Mouse (Mus musculus) intestine, postnatal 0 days (tissue): ENCODE results near the gene Phf11b. TPM values are rescaled to one million over a fixed set of nuclear protein-coding genes. Genes with fewer than 3 reads are reported as not detected.
"Not testable (repeated sequence)": the region's sequence is repeated elsewhere in the genome, so short reads cannot be mapped to it uniquely, and the experiment has no call there.

Source experiments
- ATAC-seq: fragments of 200-750 bp; cut with Nextera tagmentation; 2 replicates; pipeline ENCODE4 v1.8.0; 2017; ENCODE audit warnings: mild to moderate bottlenecking, moderate TSS enrichment, moderate library complexity
- H3K27ac ChIP-seq: fragments of 300-500 bp; sonication (generic); 2 replicates; pipeline ENCODE4 v1.5.1; 2014; ENCODE audit warnings: mild to moderate bottlenecking, low read depth, low read length, moderate library complexity
- H3K27me3 ChIP-seq: fragments of 300-500 bp; sonication (generic); replicated peaks from 2 replicates; pipeline ENCODE4 v1.6.1; 2014; ENCODE audit warnings: low read length, mixed read lengths; ENCODE audit not compliant: control insufficient read depth, insufficient read depth
- H3K36me3 ChIP-seq: fragments of 300-500 bp; sonication (generic); 2 replicates; pipeline ENCODE4 v1.6.1; 2014; ENCODE audit warnings: mild to moderate bottlenecking, moderate library complexity; ENCODE audit not compliant: control insufficient read depth, insufficient read depth
- H3K4me1 ChIP-seq: fragments of 300-500 bp; sonication (generic); replicated peaks from 2 replicates; pipeline ENCODE4 v1.6.1; 2014; ENCODE audit warnings: antibody characterized with exemption, low read length, mixed read lengths; ENCODE audit not compliant: control insufficient read depth, insufficient read depth
- H3K4me2 ChIP-seq: fragments of 300-500 bp; sonication (generic); replicated peaks from 2 replicates; pipeline ENCODE4 v1.6.1; 2014; ENCODE audit warnings: low read depth, mild to moderate bottlenecking, moderate library complexity
- H3K4me3 ChIP-seq: fragments of 300-500 bp; sonication (generic); 2 replicates; pipeline ENCODE4 v1.5.1; 2014; ENCODE audit warnings: low read depth, low read length
- H3K9ac ChIP-seq: fragments of 300-500 bp; sonication (generic); 2 replicates; pipeline ENCODE4 v1.6.1; 2014; ENCODE audit warnings: mild to moderate bottlenecking, low read depth, low read length
- H3K9me3 ChIP-seq: fragments of 300-500 bp; sonication (generic); 2 replicates; pipeline ENCODE4 v1.6.1; 2016; ENCODE audit warnings: mixed run types; ENCODE audit not compliant: control insufficient read depth
- CTCF ChIP-seq: sonication (generic); IDR thresholded peaks from 2 replicates; pipeline ENCODE4 v1.5.1; 2016; ENCODE audit warnings: low read depth, mild to moderate bottlenecking, control low read depth, antibody characterized with exemption, moderate library complexity
- WGBS: fragments of 180-500 bp; shearing (Covaris S2); extraction: QIAGEN DNeasy Blood & Tissue Kit; methylation state at CpG from one replicate; pipeline ENCODE4 v1.1.7; 2014; 5-methylcytosine and 5-hydroxymethylcytosine counted together
- polyA plus RNA-seq: library from polyadenylated mRNA; unstranded; fragments of >200 nt; fragmentation: Nextera tagmentation; extraction: Ambion mirVana; gene quantifications from 2 replicates; pipeline ENCODE4 v1.2.1, GENCODE M21; 2015

Gene Phf11b
- polyA plus RNA-seq, result 0.97 and 1.0 TPM in 2 replicates

DNA sequence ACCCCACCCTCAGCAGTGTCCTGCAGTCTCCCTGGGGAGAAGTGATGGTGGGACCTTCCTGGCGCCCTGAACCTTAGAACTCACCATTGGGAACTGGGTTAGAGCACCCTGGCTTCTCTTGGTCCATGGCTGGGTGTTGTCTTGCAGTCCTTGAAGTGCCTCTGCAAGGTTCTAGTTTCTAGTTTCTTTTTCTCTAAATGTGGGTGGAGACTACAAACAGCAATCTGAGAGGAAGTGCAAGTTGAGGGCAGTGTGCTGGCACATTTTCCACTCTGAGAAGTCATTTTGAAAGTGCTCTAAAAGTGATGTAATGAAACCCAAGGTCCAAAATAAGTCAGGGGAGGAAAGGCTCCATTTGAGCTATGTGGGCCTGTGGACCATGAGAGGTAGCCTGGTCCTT lies at the start of gene Phf11b:
TSS of gene Phf11b (minus strand) at position 163 of the 400 bp plus-strand sequence.
- not testable (repeated sequence) for H3K4me1 ChIP-seq, H3K4me3 ChIP-seq, ATAC-seq, H3K36me3 ChIP-seq, H3K4me2 ChIP-seq, H3K27ac ChIP-seq, H3K9ac ChIP-seq, H3K27me3 ChIP-seq, H3K9me3 ChIP-seq
- 75% methylated on average over 1 of the region's 1 CpGs for WGBS

DNA sequence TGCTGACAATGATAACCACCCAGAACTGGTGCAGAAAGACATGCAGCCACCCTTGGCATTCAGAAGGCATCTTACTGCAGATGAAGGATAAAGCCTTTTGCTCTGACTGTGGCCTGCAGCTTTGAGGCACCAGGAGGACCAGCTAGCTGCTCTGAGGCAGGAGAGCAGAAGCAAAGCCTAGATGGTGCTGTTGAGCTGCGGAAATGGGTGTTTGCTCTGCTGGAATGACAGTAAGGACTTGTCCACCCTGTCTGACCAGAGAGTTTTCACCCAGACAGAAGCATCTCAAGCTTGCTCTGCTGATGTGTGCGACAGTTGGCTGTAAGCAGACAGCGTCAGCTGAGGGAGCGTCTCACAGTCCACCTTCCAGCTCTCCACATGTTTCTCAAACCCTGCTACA lies 49.0 kb upstream of the Phf11b start:
- not testable (repeated sequence) for H3K4me2 ChIP-seq, H3K27me3 ChIP-seq, H3K4me3 ChIP-seq, H3K27ac ChIP-seq, H3K36me3 ChIP-seq, ATAC-seq, H3K9me3 ChIP-seq, H3K9ac ChIP-seq, H3K4me1 ChIP-seq
- peak; percentile 57 for TF ChIP-seq CTCF
- 44% methylated on average over 4 of the region's 4 CpGs for WGBS

DNA sequence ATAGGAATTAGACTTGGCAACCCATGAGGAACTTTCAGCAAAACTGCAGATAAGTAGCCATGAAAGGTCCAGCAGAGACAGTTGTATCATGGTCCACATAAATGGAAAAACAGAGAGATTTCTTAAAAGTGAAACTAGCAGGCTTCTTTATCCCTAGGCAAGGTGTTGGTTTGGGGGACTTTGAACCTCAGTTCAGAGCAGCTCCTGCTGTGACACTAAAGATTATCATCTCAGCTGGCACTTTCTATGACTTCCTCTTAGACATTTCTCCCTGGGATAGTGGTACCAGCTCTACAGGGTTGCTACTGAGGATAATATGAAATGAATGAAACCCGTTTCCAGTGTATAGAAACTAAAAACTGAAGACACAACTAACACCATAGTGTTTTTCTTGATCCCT lies 48.4 kb upstream of the Phf11b start:
- no peaks in the 10 kb centered on the region for H3K27me3 ChIP-seq
- no peak overlapping the region for H3K4me3 ChIP-seq
- H3K4me2 ChIP-seq, result no peak overlapping the region
- no peaks in the 10 kb centered on the region for H3K4me1 ChIP-seq
- 76% methylated on average over 1 of the region's 1 CpGs for WGBS
- no peaks in the 10 kb centered on the region for H3K9me3 ChIP-seq
- H3K27ac ChIP-seq, result no peak overlapping the region
- peak; percentile 82 for ATAC-seq
- no peak for TF ChIP-seq CTCF
- H3K9ac ChIP-seq, result no peak overlapping the region
- 0 out of 2 replicates have a peak, but pooled peaks cover 3% of the 10 kb centered on the region for H3K36me3 ChIP-seq

DNA sequence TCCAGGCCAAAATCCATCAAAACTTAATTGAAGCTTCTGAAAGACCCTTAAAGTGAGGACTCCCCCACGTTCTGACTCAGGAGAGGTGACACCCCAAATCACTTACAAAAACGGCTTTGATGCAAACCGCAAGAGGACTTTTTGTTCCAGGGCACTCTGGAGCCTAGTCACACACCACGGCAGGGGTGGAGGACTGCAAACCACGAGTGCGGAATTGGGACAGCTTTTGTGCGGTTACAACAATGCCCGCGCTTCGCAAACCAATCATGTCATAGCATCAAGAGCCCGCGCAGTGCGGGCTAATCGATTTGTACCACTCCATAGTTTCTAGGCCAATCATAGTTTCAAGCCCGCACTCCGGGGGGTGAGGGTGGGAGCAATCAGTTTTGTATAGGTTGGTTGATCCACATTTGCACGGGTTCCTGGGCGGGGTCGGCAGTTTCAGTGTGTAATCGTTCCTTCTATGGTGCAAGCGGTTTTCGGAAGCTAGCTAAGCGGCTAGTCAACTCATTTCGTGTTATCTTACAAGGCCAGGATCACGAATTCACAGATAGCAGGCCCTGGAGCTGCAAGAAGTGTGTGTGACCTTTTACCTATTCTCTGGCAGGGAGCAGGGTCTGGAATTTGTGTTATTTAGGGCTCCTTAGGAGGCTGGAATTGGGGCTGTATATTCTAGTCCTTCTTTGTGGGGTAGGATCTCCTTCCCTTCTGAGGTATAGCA lies 29.4 kb upstream of the Phf11b start:
- WGBS, result 92% methylated on average over 25 of the region's 25 CpGs
- no peaks in the 10 kb centered on the region for H3K4me1 ChIP-seq
- no peak for ATAC-seq
- no peaks in the 10 kb centered on the region for H3K36me3 ChIP-seq
- TF ChIP-seq CTCF, result no peak
- no peak overlapping the region for H3K9ac ChIP-seq
- H3K27ac ChIP-seq, result no peak overlapping the region
- no peak overlapping the region for H3K4me2 ChIP-seq
- H3K4me3 ChIP-seq, result no peak overlapping the region
- H3K9me3 ChIP-seq, result no peaks in the 10 kb centered on the region
- H3K27me3 ChIP-seq, result no peaks in the 10 kb centered on the region

GRCm38 (mm10) chr14:59366386-59367105 lies 25.4 kb upstream of the Phf11b start:
- 62% methylated on average over 8 of the region's 8 CpGs for WGBS
- no peaks in the 10 kb centered on the region for H3K4me1 ChIP-seq
- ATAC-seq, result no peak
- no peaks in the 10 kb centered on the region for H3K27me3 ChIP-seq
- no peaks in the 10 kb centered on the region for H3K9me3 ChIP-seq
- no peak for TF ChIP-seq CTCF
- H3K4me2 ChIP-seq, result no peak overlapping the region
- no peak overlapping the region for H3K9ac ChIP-seq
- no peaks in the 10 kb centered on the region for H3K36me3 ChIP-seq
- H3K27ac ChIP-seq, result no peak overlapping the region
- H3K4me3 ChIP-seq, result no peak overlapping the region

DNA sequence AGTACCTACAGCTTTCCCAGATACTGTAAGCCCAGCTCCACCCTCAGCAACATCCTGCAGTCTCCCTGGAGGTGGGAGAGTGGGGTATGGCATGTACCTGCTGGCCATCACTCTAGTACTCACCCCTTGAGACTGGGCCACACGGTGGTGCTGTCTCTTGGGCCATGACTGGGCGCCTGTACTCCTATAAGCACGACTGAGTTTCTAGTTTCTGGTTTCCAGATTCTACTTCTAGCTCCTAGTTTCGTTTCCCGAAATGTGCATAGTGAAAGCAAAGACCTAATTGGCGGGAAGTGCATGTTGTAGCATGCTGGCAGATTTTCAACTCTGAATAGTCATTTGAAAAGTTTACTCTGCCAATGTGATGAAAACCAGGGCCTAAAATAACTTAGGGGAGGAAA lies 24.1 kb upstream of the Phf11b start, which contains the start of gene Phf11d:
TSS of gene Phf11d (minus strand) at position 227 of the 401 bp plus-strand sequence.
- Histone ChIP-seq H3K27ac (peak within 1 kb of the TSS; percentile 70), H3K4me3 (no peak within 1 kb of the TSS), H3K36me3 (no peaks in the 10 kb centered on the region), H3K27me3 (no peaks in the 10 kb centered on the region), H3K4me2 (peak within 1 kb of the TSS; percentile 45), H3K4me1 (no peaks in the 10 kb centered on the region), H3K9ac (no peak within 1 kb of the TSS), H3K9me3 (no peaks in the 10 kb centered on the region)
- ATAC-seq, result peak; percentile 25; the same call in 1 of the 2 replicates
- WGBS, result 59% methylated on average over 6 of the region's 6 CpGs
- peak; percentile 54 for TF ChIP-seq CTCF
